Mouse (Mus musculus) skeletal muscle tissue, adult 2 months (tissue): ENCODE measurements around the gene Aspdh.

Experiments
- DNase-seq: peaks from one replicate; pipeline ENCODE4 v3.0.0-alpha.2; 2012; ENCODE audit warnings: low read depth, low spot score

Gene Aspdh

DNA sequence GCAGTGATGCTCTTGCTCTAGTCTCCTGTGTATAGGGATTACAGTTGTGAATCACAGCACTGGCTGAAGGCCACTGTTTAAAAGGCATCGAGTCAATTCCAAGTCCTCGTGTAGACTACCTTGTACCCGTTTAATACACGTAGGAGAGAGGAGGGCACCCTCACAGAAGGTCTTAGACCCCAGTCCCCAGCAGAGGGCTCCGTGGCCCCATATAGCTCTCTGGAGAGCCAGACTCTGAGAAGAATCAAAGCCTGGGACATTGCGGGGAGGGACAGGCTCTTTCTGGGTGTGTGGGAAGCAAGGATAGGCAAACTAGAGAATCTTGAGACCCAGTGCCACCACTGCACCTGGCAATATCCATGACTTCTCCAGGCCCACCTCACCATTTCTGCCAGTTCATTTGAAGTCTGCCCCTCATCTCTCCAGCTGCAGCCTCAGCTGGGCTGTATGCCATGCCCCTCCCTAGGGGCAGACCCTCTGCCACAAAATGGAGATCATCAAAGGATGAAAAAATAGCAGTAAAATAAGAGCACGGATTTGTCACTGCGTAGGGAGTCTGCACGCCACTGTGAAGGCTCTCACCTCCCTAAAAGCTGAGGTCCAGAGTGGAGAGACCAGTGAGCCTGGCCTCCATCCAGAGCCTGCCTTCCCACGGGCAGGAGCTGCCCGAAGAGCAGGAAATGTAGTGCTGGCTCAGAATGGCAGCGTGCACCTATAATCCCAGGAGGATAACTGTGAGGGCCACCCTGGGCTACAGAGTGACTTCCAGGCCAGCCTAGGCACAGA is 18.9 kb upstream of the Aspdh start:
- no peak for DNase-seq

DNA sequence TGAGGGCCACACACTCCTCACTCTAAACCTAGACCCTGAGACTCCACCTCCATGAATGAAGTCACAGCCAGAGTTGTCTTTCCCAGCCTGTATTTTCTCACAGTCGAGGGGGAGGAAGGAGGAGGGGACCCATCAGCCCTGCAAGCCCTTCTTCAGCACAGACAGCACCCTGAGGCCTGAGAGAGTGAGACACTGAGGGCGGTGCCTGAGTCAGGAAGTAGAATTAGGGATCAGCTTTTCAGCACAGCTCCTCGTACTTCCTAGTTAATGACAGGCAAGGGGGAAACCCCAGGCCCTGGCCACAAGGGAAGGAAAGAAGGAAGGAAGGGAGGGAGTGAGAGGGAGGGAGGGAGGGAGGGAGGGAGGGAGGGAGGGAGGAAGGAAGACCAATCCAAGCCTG is 11.9 kb upstream of the Aspdh start:
- no peak for DNase-seq

DNA sequence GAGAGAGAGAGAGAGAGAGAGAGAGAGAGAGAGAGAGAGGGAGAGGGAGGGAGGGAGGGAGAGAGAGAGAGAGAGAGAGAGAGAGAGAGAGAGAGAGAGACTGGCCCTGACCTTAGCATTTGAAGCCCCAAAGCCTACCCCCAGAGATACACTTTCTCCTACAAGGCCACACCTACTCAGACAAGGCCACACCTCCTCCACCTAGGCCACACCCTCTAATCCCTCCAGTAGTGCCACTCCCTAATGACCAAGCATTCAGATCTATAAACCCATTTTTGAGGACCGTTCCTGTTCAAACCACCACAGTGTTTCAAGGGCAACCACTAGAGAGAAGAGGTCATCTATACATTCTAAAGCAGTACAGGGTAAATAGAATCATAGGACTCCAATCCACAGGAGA is 8.9 kb upstream of the Aspdh start:
- no peak for DNase-seq

DNA sequence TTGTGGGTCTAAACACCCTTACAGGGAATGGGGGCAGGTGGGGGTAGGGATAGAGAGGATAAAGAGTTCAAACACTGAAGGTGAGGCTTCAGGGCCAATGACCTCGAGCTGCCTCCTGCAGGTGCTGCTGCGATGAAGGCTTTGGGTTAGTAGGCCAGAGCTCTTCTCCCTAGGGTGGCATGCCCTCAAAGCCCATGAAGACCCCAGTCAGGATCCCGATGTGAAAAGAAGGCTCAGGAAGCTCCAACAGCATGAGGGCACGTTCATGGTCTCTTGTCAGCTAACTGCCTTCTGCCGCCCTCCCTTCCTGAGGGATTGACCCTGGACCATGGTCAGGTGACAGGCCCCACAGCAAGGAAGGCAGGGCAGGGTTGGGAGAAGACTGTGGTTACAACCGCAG is 5.1 kb upstream of the Aspdh start:
- no peak for DNase-seq

DNA sequence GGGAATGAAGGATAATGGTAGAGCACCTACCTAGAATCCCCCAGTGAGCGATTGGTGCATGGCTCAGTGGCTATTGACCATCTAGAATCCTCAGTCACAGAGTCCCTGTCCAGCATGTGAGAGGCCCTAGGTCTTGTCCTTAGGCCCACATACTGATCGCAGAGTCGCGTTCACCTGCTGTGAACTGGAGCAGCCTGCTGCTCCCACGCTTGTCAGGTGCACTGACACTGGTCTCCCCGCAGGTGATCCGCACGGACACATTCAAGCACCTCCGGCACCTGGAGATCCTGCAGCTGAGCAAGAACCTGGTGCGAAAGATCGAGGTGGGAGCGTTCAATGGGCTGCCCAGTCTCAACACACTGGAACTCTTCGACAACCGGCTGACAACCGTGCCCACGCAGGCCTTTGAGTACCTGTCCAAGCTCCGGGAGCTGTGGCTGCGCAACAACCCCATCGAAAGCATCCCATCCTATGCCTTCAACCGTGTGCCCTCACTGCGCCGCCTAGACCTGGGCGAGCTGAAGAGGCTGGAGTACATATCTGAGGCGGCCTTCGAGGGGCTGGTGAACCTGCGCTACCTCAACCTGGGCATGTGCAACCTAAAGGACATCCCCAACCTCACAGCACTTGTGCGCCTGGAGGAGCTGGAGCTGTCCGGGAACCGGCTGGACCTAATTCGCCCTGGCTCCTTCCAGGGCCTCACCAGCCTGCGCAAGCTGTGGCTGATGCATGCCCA is 4.3 kb upstream of the Aspdh start:
- DNase-seq = no peak

DNA sequence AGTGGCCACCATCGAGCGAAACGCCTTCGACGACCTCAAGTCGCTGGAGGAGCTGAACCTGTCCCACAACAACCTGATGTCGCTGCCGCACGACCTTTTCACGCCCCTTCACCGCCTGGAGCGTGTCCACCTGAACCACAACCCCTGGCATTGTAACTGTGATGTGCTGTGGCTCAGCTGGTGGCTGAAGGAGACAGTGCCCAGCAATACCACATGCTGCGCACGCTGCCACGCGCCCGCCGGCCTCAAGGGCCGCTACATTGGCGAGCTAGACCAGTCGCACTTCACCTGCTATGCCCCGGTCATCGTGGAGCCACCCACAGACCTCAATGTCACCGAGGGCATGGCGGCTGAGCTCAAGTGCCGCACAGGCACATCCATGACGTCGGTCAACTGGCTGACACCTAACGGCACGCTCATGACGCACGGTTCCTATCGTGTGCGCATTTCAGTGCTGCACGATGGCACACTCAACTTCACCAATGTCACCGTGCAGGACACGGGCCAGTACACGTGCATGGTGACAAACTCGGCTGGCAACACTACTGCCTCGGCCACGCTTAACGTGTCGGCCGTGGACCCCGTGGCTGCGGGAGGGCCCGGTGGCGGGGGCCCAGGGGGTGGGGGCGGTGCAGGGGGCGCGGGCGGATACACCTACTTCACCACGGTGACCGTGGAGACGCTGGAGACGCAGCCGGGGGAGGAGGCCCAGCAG is 3.5 kb upstream of the Aspdh start:
- no peak for DNase-seq

DNA sequence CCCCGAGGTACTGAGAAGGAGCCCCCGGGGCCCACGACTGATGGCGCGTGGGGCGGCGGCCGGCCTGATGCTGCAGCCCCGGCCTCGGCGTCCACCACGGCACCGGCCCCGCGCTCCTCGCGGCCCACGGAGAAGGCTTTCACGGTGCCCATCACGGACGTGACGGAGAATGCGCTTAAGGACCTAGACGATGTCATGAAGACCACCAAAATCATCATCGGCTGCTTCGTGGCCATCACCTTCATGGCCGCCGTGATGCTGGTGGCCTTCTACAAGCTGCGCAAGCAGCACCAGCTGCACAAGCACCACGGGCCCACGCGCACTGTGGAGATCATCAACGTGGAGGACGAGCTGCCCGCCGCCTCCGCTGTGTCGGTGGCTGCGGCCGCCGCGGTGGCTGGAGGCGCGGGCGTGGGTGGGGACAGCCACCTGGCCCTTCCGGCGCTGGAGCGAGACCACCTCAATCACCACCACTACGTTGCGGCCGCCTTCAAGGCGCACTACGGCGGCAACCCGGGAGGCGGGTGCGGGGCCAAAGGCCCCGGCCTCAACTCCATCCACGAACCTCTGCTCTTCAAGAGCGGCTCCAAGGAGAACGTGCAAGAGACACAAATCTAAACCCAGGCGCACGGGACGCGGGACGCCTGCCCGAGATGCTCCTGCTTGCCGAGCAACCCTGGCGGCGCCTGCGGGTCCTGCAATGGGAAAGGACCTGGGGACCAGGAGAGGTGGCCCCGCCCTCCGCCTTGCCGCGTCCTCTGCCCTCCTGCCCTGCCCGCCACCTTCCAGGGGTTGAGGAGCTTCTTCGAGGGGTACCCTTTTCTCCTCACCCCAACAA is 2.8 kb upstream of the Aspdh start:
- DNase-seq = no peak

DNA sequence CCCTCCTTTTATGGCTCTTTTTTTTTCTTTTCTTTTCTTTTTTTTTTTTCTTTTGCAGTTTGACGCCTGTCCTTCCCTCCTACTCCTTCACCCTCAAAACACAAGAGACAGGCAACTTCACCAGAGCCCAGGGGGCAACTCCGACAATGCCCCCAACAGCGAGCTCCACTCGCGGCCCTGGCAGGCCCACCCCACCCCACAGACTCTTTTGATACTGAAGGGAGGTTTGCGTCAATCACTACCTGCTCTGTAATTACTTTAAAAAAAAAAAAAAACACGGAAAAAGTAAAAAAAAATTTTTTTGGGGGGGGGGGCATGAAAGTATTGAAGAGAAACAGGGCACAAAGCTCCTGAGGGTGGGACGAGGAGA is 2.1 kb upstream of the Aspdh start:
- DNase-seq = no peak

DNA sequence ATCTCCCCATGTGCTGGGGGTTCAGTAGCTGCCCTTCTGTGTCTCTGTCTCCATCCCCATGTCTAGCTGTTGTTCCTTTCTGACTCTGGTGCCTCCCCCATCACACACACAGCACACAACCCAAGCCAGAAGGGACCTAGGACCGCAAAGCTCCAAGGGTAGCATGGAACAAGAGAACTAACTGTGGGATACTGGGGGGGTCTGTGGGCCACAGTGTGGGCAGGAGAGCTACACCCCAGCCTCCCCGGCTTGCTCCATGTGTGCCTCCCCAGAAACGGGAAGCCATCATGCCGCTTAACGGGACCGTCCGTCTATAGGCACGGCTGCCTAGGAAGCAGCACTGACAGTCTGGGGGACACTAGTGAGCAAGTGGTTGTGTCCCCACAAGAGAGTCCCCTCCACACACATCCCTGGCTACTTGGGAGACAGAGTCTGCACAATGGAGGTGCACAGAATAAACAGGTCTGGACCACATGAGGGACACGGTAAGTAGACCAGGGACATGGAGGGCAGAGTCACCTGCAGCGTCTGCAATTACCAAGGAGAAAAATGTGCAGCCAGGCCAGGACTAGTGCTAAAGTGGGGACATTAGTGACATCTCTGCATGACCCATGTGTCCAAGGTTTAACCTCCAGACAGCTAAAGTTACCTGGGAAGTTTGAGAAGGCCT is 1.5 kb upstream of the Aspdh start:
- no peak for DNase-seq

DNA sequence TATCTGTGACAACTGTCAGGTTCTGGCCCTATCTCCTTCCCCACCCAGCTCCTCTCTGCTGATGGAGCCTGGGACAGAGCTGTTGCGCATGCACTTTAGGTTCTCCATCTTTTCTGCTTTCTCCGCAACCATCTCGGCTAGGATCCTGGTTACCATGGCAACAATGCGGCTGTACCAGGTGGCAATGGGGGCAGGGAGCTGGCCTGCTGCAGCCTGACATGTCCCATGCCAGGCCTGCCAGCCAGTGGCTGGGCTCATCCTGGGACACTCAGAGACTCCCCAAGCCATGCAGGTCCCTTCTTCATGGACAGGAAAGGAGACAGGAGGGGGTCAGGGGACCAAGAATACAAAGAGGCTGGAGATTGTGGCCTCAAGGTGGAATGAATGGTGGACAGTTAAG is 680 bp upstream of the Aspdh start:
- DNase-seq = no peak

DNA sequence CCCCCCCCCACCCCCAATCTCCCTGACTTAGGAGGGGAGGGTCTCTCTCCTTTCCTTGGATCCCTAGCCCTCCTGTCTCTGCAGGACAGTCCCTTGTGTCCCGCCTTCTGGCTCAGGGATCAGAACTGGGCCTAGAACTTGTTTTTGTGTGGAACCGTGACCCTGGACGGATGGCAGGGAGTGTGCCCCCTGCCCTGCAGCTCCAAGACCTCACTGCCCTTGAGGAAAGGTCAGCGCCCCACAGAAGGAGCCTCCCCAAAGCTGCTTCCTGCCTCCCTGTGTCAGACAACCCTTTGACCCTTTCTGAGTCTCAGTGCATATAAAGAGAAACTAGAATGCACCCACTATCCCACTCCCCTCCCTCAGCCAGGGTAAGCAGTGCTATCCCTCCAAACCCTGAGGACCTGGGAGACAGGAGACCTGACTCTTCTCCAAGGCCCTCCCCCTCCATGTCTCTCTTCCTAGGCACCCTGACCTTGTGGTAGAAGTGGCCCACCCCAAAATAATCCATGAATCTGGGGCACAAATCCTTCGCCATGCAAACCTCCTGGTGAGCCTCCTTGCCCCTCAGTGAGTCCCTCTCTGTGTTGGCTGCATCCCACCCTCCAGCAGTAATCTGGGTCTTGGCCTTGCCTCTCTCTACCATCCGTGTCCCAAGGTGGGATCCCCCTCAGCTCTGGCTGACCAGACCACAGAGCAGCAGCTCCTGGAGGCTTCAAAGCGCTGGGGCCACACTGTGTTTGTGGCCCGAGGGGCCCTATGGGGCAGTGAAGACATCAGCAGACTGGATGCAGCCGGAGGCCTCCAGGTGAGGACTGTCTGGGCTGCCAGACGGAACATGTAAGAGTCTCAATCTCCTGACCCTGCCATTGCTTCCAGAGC is 1.1 kb downstream of the Aspdh start:
- no peak for DNase-seq

DNA sequence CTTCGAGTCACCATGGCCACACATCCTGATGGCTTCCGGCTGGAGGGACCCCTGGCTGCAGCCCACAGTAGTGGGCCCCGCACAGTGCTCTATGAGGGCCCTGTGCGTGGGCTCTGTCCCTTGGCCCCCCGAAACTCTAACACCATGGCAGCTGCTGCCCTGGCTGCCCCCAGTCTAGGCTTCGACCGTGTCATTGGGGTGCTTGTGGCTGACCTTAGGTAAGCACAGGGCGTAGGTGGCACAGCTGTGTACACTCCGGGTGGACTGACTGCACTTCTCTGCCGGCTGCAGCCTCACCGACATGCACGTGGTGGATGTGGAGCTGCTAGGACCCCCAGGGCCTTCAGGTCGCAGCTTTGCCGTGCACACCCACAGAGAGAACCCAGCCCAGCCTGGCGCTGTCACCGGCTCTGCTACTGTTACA is 1.7 kb downstream of the Aspdh start:
- DNase-seq = no peak

DNA sequence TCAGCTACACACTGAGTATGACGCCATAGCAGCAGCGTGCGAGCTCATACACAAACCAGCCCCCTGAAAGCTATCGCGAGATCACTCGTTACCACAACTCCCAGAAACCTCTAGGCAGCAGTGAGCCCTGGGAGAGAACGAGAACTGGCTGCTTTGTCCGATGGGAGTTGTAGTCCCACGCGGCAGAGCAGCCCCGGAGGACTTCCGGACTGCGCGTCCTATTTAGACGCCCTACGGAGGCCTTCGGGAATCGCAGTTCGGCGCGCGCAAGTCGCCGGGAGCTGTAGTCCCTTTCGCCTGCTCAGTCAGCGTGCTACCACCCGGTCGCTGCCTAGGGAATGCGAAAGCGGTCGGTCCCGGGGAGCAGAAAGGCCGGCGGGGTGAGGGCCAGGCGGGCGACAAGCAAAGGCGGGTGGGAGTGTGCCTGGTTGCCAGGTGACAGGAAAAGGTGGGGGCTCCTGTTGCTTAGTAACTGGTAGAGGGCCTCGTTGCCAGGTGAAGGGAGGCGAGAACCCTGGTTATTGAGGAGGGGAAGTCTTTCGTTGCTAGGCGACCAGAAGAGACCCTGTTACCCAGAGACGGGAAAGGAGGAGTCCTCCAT is 2.7 kb downstream of the Aspdh start, which contains the start of gene Josd2:
Josd2 (plus strand) TSS at position 170 of the 601 bp plus-strand sequence.
- DNase-seq = peak; percentile 99

DNA sequence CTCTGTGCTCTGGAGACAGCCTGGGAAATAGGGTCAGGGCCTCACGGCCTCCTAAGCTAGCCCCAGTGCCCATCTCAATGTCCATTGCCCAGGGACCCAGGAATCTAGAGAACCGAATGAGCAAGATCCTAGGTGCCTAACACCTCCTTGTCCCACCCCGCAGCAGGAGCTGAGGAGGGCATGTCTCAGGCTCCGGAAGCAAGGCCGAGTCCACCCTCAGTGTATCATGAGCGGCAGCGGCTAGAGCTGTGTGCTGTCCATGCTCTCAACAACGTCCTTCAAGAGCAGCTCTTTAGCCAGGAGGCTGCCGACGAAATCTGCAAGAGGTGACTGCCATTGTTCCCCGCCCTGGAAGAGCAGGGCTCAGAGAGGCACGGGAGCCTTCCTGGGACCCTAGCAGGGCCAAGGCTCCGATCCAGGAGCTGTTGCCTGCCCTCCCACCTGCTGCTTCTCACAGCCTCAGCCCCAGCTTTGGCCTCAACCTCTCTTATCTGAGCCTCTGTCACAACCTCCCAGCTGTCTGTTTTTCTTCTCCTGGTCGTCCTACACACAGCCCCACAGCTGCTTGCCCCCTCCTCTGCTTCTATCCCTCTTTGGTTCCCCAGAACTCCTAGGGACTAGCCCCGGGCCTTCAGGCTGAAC is 3.6 kb downstream of the Aspdh start:
- no peak for DNase-seq

DNA sequence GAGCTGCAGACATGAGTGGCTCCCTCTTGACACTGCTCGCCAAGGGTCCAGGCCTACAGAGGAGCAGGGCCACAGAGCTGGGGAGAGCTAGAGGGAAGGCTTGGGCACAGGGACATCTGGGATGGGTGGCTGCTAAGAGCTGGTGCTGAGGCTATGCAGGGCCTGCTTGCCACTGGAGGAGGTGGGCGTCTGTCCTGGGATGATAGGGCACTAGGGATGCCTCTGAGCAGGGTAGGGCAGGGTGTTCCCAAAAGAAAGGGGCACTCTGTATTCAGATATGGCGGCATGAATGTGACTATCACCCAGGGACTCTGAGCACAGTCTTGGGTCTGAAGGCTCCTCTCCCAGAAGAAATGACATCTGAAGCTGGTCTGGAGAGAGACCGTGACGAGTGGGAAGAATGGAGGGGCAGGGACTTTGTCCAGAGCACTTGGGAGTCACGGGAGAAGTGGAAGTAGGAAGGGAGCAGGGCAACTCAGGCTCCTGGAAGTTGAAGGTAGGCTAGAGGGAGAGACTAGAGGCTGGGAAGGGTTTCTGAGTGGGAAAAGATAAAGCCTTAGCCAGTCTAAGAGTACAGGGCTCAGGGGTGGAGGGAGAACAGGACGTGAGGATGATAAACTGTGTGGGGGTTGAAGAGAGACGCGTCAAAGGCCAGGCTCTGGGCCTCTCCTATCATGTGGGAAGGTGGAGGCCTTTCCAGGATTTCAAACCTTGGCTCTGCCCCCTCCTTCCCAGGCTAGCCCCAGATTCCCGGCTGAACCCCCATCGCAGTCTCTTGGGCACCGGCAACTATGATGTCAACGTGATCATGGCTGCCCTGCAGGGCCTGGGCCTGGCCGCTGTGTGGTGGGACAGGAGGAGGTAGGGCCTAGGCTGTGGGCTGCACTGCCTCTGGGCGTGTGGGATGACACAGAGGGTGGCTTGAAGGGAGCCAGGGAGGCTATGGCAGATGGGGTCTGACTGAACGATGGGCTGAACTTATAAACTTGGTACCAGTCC is 4.8 kb downstream of the Aspdh start:
- no peak for DNase-seq

DNA sequence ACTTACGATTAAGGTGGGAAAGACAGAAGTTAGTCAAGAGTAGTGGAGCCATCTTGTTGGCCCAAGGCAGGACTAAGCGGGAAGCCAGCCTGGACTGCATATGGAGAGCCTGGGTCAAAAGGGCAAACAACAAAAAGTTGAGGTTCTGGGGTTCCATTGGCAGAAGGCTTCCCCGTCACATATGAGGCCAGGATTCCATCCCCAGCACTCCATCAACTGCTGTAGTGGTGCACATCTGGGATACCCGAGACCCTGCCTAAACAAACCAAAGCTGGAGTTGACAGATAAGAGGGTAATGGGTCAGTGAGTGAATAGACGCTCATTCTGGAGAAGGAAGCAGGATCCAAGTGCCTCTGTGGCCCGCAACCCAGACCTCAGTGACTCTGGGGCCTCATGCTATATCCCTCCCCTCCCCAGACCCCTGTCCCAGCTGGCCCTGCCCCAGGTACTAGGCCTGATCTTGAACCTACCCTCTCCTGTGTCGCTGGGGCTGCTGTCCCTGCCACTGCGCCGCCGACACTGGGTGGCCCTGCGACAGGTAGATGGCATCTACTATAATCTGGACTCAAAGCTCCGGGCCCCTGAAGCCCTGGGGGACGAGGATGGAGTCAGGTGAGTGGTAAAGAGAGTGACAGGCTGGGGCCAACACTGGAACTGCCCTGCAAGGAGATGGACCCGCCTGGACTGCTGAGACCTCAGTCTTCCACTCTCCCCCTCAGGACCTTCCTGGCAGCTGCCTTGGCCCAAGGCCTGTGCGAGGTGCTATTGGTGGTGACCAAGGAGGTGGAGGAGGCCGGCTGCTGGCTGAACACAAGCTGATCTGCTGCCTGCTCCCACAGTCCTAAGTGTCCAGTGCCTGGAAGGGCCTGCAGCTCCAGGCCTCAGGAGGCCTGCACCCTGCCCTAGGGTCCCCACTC is 5.8 kb downstream of the Aspdh start:
- DNase-seq = no peak
